Comparison of ENCODE assay signal across 10 mouse cellular contexts in genomic region chr17:80252757-80253525, GRCm38 (mm10). TPM values are rescaled to one million over a fixed set of nuclear protein-coding genes. Genes with fewer than 3 reads are reported as not detected.
DNase-seq lines count a peak whose midpoint lies in the region; ATAC-seq and TF ChIP-seq lines count a peak whose summit lies in the region.
"Had no signal": no experiment of that assay in that cellular context is flagged by ENCODE, and none has a peak within 500 bp of the region (broad histone marks: within the 10 kb centered on the region; RNA-seq: fewer than 3 reads in every experiment).

No protein-coding gene starts in this region.

- peak overlapping the region; percentile 18; the same call in 1 of the 2 replicates for H3K4me2 ChIP-seq in lung, embryonic 16.5 days (ENCODE audit: low read depth, low read length)

- ATAC-seq in lung, embryonic 16.5 days (ENCODE audit: low read depth): peak; percentile 86
- ATAC-seq in CD4-positive, CD25-positive, alpha-beta regulatory T cell, adult 4 months: no peak

- no peak overlapping the region for H3K4me3 ChIP-seq in testis, adult 2 months (ENCODE audit: control insufficient read depth, low read depth, low read length)
- H3K4me3 ChIP-seq in lung, embryonic 16.5 days (ENCODE audit: low read length): no peak overlapping the region
- H3K4me3 ChIP-seq: left cerebral cortex, adult 2 months had no signal

- no peaks in the 10 kb centered on the region; the same call in 1 of the 2 replicates for H3K4me1 ChIP-seq in testis, adult 2 months (ENCODE audit: control insufficient read depth, insufficient read depth, low read length)
- peaks cover 11% of the 10 kb centered on the region for H3K4me1 ChIP-seq in lung, embryonic 16.5 days (replicated peaks; ENCODE audit: control insufficient read depth, insufficient read depth, low read length)

- H3K27me3 ChIP-seq in testis, adult 2 months (ENCODE audit: control insufficient read depth, insufficient read depth, low read length): no peaks in the 10 kb centered on the region
- no peaks in the 10 kb centered on the region for H3K27me3 ChIP-seq in lung, embryonic 16.5 days (ENCODE audit: control insufficient read depth, insufficient read depth, low read depth, low read length)

- H3K9ac ChIP-seq in lung, embryonic 16.5 days (ENCODE audit: low read length): 0 out of 2 replicates have a peak overlapping the region, but pooled peaks have one; percentile 11

- 64% methylated on average over 13 of the region's 13 CpGs for WGBS in lung, embryonic 16.5 days

- no peak for TF ChIP-seq POLR2A in testis, adult 2 months (IDR thresholded peaks at IDR 0.05; ENCODE audit: control insufficient read depth, low read depth, low read length)

- intact Hi-C loops in gastrocnemius, postnatal 36 days (cut with DNase I): no loop called here
- intact Hi-C loops in left cerebral cortex, postnatal 36 days (cut with DNase I): no loop called here

- H3K9me3 ChIP-seq in lung, embryonic 16.5 days (ENCODE audit: control insufficient read depth, low read length): no peaks in the 10 kb centered on the region

- DNase-seq in gastrocnemius, adult 18-20 months (ENCODE audit: low spot score): peak; percentile 39
- no peak for DNase-seq in gastrocnemius, postnatal 36 days
- no peak for DNase-seq in testis, postnatal 10 days (ENCODE audit: low spot score)
- no peak for DNase-seq in cerebellum, postnatal 36 days
- DNase-seq in left cerebral cortex, postnatal 36 days (ENCODE audit: low spot score in 2 of 2): no peak

- no peak for TF ChIP-seq CTCF in testis, adult 2 months (IDR thresholded peaks at IDR 0.05; ENCODE audit: control insufficient read depth, insufficient read depth, insufficient replicate concordance, low read depth, low read length)

- H3K36me3 ChIP-seq in testis, adult 2 months (ENCODE audit: control insufficient read depth, insufficient read depth, low read length): peaks cover 3% of the 10 kb centered on the region
- H3K36me3 ChIP-seq in lung, embryonic 16.5 days (ENCODE audit: control insufficient read depth, insufficient read depth, low read length): peaks cover 43% of the 10 kb centered on the region

- 0 out of 2 replicates have a peak overlapping the region, but pooled peaks have one; percentile 41 for H3K27ac ChIP-seq in testis, adult 2 months (ENCODE audit: control insufficient read depth, insufficient read depth, low read depth, low read length)
- peak overlapping the region; percentile 92 for H3K27ac ChIP-seq in lung, embryonic 16.5 days (ENCODE audit: low read length)
- H3K27ac ChIP-seq: left cerebral cortex, adult 2 months had no signal

RNA-seq across cellular contexts. Expression of gene Gemin6, which starts 28.7 kb away (rescaled TPM):
- 1 to 10 TPM; 7.1 to 7.8 TPM for total RNA-seq in gastrocnemius, adult 18-20 months (2021)
- total RNA-seq in gastrocnemius, postnatal 36 days (2021): 1 to 10 TPM; 4.4 to 6.3 TPM
- 14.2 and 15.3 TPM in 2 replicates for polyA plus RNA-seq in testis, adult 2 months (2012; rRNA removed)
- polyA plus RNA-seq in lung, embryonic 16.5 days (2015; fragmentation: Nextera tagmentation; extraction: Ambion mirVana): 37.0 and 38.5 TPM in 2 replicates
- polyA plus RNA-seq in CD4-positive, CD25-positive, alpha-beta regulatory T cell, adult 4 months (2017; shearing (Covaris generic)): 10 to 100 TPM in 1 of 2 experiments, 1 to 10 TPM in 1; 9.6 to 10.2 TPM
- total RNA-seq in left cerebral cortex, postnatal 36 days (2021): 1 to 10 TPM; 6.2 to 6.6 TPM

RNA-seq across cellular contexts. Expression of gene Morn2, which starts 37.1 kb away (rescaled TPM):
- 1 to 10 TPM; 6.9 to 7.4 TPM for total RNA-seq in gastrocnemius, adult 18-20 months (2021)
- total RNA-seq in gastrocnemius, postnatal 36 days (2021): 1 to 10 TPM; 8.8 to 9.7 TPM
- 365 and 391 TPM in 2 replicates for polyA plus RNA-seq in testis, adult 2 months (2012; rRNA removed)
- polyA plus RNA-seq in lung, embryonic 16.5 days (2015; fragmentation: Nextera tagmentation; extraction: Ambion mirVana): 35.8 and 37.9 TPM in 2 replicates
- 1 to 10 TPM; 2.4 to 3.2 TPM for polyA plus RNA-seq in CD4-positive, CD25-positive, alpha-beta regulatory T cell, adult 4 months (2017; shearing (Covaris generic))
- total RNA-seq in left cerebral cortex, postnatal 36 days (2021): 10 to 100 TPM; 16.5 to 18.3 TPM

RNA-seq across cellular contexts. Expression of gene Dhx57, which starts 37.3 kb away (rescaled TPM):
- total RNA-seq in gastrocnemius, adult 18-20 months (2021): 1 to 10 TPM; 6.4 to 7.7 TPM
- 1 to 10 TPM; 6.0 to 6.4 TPM for total RNA-seq in gastrocnemius, postnatal 36 days (2021)
- polyA plus RNA-seq in testis, adult 2 months (2012; rRNA removed): 5.0 and 5.3 TPM in 2 replicates
- polyA plus RNA-seq in lung, embryonic 16.5 days (2015; fragmentation: Nextera tagmentation; extraction: Ambion mirVana): 14.5 and 15.2 TPM in 2 replicates
- polyA plus RNA-seq in CD4-positive, CD25-positive, alpha-beta regulatory T cell, adult 4 months (2017; shearing (Covaris generic)): 10 to 100 TPM in 1 of 2 experiments, 1 to 10 TPM in 1; 8.2 to 11.8 TPM
- total RNA-seq in left cerebral cortex, postnatal 36 days (2021): 10 to 100 TPM; 35.8 to 46.1 TPM

RNA-seq across cellular contexts. Expression of gene Ttc39d, which starts 45.7 kb away (rescaled TPM):
- total RNA-seq in gastrocnemius, adult 18-20 months (2021): not detected
- total RNA-seq in gastrocnemius, postnatal 36 days (2021): not detected
- polyA plus RNA-seq in testis, adult 2 months (2012; rRNA removed): 137 and 174 TPM in 2 replicates
- polyA plus RNA-seq in lung, embryonic 16.5 days (2015; fragmentation: Nextera tagmentation; extraction: Ambion mirVana): 0.24 TPM in 2 replicates
- polyA plus RNA-seq in CD4-positive, CD25-positive, alpha-beta regulatory T cell, adult 4 months (2017; shearing (Covaris generic)): not detected
- under 1 TPM in 1 of 2 experiments, not detected in 1; 0.43 TPM for total RNA-seq in left cerebral cortex, postnatal 36 days (2021)
- total RNA-seq: heart, postnatal 10 days had no signal

RNA-seq across cellular contexts. Expression of gene Srsf7, which starts 45.8 kb away (rescaled TPM):
- total RNA-seq in gastrocnemius, adult 18-20 months (2021): 10 to 100 TPM; 26.3 to 31.9 TPM
- total RNA-seq in gastrocnemius, postnatal 36 days (2021): 10 to 100 TPM; 22.9 to 27.4 TPM
- polyA plus RNA-seq in testis, adult 2 months (2012; rRNA removed): 63.1 and 79.8 TPM in 2 replicates
- polyA plus RNA-seq in lung, embryonic 16.5 days (2015; fragmentation: Nextera tagmentation; extraction: Ambion mirVana): 552 and 582 TPM in 2 replicates
- polyA plus RNA-seq in CD4-positive, CD25-positive, alpha-beta regulatory T cell, adult 4 months (2017; shearing (Covaris generic)): 100 to 1,000 TPM; 498 to 562 TPM
- 100 to 1,000 TPM in 1 of 2 experiments, 10 to 100 TPM in 1; 86.3 to 112 TPM for total RNA-seq in left cerebral cortex, postnatal 36 days (2021)

Comparison
In these comparisons a context has a peak if more than half of its experiments do, and no peak if none do; other contexts are left out.
1. RNA of gene Dhx57, which starts 37.3 kb away (total RNA-seq): 35.8 to 46.1 TPM in left cerebral cortex, postnatal 36 days; 6.4 to 7.7 TPM in gastrocnemius, adult 18-20 months and 6.0 to 6.4 TPM in gastrocnemius, postnatal 36 days; every median in the first group is over 4 times any median in the second.